Mouse (Mus musculus) liver, embryonic 14.5 days (tissue): Measurements from ENCODE around the gene Mid1.
"Not testable (repeated sequence)": the region's sequence is repeated elsewhere in the genome, so short reads cannot be mapped to it uniquely, and the experiment has no call there.

Experiments used
- CTCF ChIP-seq: IDR thresholded peaks from 2 replicates; pipeline ENCODE4 v1.5.1; 2016; ENCODE audit warnings: antibody characterized with exemption, low read depth, control low read depth
- EP300 ChIP-seq: IDR thresholded peaks from 2 replicates; pipeline ENCODE4 v1.6.1; 2016; ENCODE audit warnings: antibody characterized with exemption, low read depth

DNA sequence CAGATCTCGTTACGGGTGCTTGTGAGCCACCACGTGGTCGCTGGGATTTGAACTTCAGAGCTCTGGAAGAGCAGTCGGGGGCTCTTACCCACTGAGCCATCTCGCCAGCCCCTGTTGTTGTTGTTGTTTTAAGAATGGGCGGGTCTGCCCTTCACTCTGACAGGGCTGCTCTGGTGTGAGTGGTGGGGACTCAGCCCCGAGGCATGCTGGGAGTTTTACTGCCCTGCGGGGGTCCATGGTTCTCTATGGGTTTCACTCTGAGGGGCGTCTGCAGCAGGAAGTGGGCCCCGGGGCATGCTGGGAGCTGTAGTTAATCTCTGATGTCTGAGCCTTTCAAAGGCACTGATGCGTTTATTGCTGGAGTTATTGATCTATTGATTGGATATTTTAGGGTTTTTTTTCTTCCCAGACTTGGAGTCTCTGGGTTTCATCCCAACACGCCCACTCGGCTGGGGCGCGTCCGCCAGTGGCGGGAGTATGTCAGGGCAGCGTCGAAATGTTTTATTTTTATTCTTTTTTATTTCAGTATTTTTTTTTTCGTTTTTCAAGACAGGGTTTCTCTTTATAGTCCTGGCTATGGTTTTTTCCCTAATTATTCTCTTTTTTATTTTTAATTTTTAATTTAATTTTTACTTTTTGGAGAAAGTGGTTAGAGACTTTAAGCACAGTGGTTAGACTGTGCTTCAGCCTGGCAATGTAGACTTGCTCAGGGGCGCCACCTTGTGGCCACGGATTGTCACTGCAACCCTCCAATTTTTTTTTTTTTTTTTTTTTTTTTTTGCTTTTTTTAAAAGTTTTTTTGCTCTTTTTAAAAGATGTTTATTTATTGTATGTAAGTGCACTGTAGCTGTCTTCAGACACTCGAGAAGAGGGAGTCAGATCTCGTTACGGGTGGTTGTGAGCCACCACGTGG lies 332.6 kb downstream of the Mid1 start:
- peak; percentile 89 for TF ChIP-seq CTCF
- TF ChIP-seq EP300: not testable (repeated sequence)
